8 mouse cellular contexts compared by ENCODE assay signal in the genomic region with DNA sequence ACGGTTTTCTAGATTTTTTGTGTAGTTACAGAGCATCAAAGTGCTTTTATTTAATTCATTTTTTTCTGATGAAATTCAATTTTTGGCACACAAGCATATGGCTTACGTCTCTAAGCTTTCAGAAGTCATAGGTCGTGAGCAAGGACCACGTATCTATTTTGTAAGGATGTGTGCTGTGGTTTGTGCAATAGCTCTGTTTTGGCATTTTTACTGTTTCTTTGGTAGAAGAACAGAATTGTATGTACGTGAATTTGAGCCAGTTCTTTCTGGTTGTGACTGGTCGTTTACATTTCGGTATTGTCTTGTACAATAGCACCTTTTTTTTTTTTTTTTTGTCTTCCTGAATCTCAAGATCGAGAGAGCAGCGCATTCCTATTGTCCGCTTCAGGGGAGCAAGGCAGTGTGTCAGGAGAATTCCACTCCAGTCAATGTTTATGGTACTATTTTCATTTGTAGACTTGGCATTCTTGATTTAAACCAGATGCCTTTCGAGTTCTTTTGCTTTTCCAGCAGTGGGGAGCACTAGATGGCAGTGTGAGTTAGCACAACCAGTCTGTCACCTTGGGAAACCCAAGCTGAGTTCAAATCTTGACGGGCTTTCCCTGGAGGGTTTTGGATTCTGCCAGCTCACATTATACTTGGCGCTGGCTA. TPM values are rescaled to one million over a fixed set of nuclear protein-coding genes. Genes with fewer than 3 reads are reported as not detected.
A peak's percentile ranks its signal among the peaks of the same experiment; 100 is the strongest.
DNase-seq lines count a peak whose midpoint lies in the region; ATAC-seq lines count a peak whose summit lies in the region.

No protein-coding gene starts in this region.

- peak overlapping the region; percentile 76 for H3K4me2 ChIP-seq in hindbrain, embryonic 15.5 days
- H3K4me2 ChIP-seq in lung, embryonic 16.5 days (ENCODE audit: low read depth, low read length) = peak overlapping the region; percentile 90

- peak overlapping the region; percentile 90 for H3K27ac ChIP-seq in hindbrain, embryonic 15.5 days (replicated peaks)
- peak overlapping the region; percentile 52 for H3K27ac ChIP-seq in lung, embryonic 16.5 days (ENCODE audit: low read length)

- WGBS in hindbrain, embryonic 15.5 days = 22% methylated on average over 13 of the region's 13 CpGs
- WGBS in lung, embryonic 16.5 days = 6% methylated on average over 13 of the region's 13 CpGs

- no peak for ATAC-seq in hindbrain, embryonic 15.5 days (ENCODE audit: low FRiP score, low read depth)
- peak; percentile 18; the same call in 1 of the 2 replicates for ATAC-seq in lung, embryonic 16.5 days (ENCODE audit: low read depth)
- ATAC-seq in CD4-positive, CD25-positive, alpha-beta regulatory T cell, adult 4 months = no peak

- DNase-seq in Muller cell, postnatal 12 days (ENCODE audit: inconsistent ontology term) = peak; percentile 56
- DNase-seq in cerebellum, postnatal 10 days = peak; percentile 74 to 80
- peak; percentile 17 to 43 for DNase-seq in frontal cortex, postnatal 25 days (ENCODE audit: low spot score in 2 of 2)
- DNase-seq in layer of hippocampus, postnatal 25 days (ENCODE audit: extremely low spot score in 1 of 2, low spot score in 1 of 2) = peak; percentile 29 to 58
- peak; percentile 76 to 79 for DNase-seq in right cerebral cortex, postnatal 10 days (ENCODE audit: low spot score in 2 of 2)

- peak overlapping the region; percentile 98 for H3K9ac ChIP-seq in hindbrain, embryonic 15.5 days
- no peak overlapping the region for H3K9ac ChIP-seq in lung, embryonic 16.5 days (ENCODE audit: low read length)

- peak overlapping the region; percentile 92 for H3K4me3 ChIP-seq in hindbrain, embryonic 15.5 days
- H3K4me3 ChIP-seq in lung, embryonic 16.5 days (ENCODE audit: low read length) = peak overlapping the region; percentile 86

- peaks cover 15% of the 10 kb centered on the region for H3K4me1 ChIP-seq in hindbrain, embryonic 15.5 days (replicated peaks)
- peaks cover 9% of the 10 kb centered on the region for H3K4me1 ChIP-seq in lung, embryonic 16.5 days (replicated peaks; ENCODE audit: control insufficient read depth, insufficient read depth, low read length)

- no peaks in the 10 kb centered on the region for H3K9me3 ChIP-seq in hindbrain, embryonic 15.5 days
- no peaks in the 10 kb centered on the region for H3K9me3 ChIP-seq in lung, embryonic 16.5 days (ENCODE audit: control insufficient read depth, low read length)

- no peaks in the 10 kb centered on the region for H3K27me3 ChIP-seq in hindbrain, embryonic 15.5 days
- no peaks in the 10 kb centered on the region for H3K27me3 ChIP-seq in lung, embryonic 16.5 days (ENCODE audit: control insufficient read depth, insufficient read depth, low read depth, low read length)

- peaks cover 20% of the 10 kb centered on the region for H3K36me3 ChIP-seq in hindbrain, embryonic 15.5 days
- H3K36me3 ChIP-seq in lung, embryonic 16.5 days (ENCODE audit: control insufficient read depth, insufficient read depth, low read length) = peaks cover 5% of the 10 kb centered on the region

RNA-seq across cellular contexts. Expression of gene Dact1, which starts 1.7 kb away (rescaled TPM):
- 27.7 and 31.1 TPM in 2 replicates for polyA plus RNA-seq in hindbrain, embryonic 15.5 days (2015; fragmentation: Nextera tagmentation; extraction: Ambion mirVana)
- total RNA-seq in layer of hippocampus, postnatal 25 days (2021) = 10 to 100 TPM in 1 of 2 experiments, 1 to 10 TPM in 1; 9.5 to 10.1 TPM
- 6.1 and 6.4 TPM in 2 replicates for polyA plus RNA-seq in lung, embryonic 16.5 days (2015; fragmentation: Nextera tagmentation; extraction: Ambion mirVana)
- polyA plus RNA-seq in CD4-positive, CD25-positive, alpha-beta regulatory T cell, adult 4 months (2017; shearing (Covaris generic)) = not detected
